Mouse (Mus musculus): ENCODE measurements around the gene Arpc1a.
"Not testable (repeated sequence)": the region's sequence is repeated elsewhere in the genome, so short reads cannot be mapped to it uniquely, and the experiment has no call there.

Arpc1a gene

GRCm38 (mm10) chr5:145083632-145084451 is at the start of gene Arpc1a, which contains the start of gene Kpna7:
Gene Arpc1a (plus strand): TSS chr5:145083830.
Gene Kpna7 (minus strand): TSS chr5:145084030.
- peak; percentile 87 for DNase-seq (ENCODE audit: low read depth, low spot score)

DNA sequence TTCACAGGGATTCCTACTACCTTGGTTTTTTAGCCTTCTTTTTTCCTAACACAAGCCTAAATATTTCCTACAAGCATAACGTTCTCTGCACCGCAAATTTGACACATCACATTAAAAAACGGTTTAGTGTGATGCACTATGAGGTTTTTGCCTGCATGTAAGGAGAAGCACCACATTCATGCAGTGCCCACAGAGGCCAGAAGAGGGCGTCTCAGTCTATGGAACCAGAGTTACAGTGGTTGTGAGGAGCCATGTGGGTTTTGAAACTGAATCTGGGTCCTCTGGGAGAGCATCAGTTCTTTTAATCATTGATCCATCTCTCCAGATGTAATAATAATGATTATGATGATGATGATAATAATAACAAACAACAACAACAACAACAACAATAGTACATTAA is 42.0 kb upstream of the Arpc1a start:
- DNase-seq (ENCODE audit: low read depth, low spot score): no peak

DNA sequence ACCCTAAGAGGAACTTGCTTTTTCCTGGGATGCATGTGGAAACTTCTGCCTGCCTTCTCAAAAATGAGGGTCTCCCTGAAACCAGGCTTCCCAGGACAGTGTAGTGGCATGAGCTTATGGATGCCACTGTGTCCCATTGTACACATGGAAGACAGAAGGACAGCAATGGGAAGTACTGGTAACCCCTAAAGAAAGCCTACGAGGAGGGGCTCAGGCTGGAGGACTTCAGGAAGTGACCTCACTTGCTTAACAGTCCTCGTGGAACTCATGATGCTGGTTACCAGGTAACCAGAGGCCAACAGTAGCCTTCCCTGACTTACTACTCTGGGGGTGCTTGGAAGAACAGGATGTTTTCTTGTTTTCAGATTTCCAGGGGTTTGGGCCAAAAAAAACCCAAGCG is 40.9 kb upstream of the Arpc1a start, which contains the start of gene 1700018F24Rik:
Gene 1700018F24Rik (plus strand): TSS at position 301 of the 400 bp plus-strand sequence.
- not testable (repeated sequence) for DNase-seq (ENCODE audit: low read depth, low spot score)

- DNase-seq (ENCODE audit: low read depth, low spot score): not testable (repeated sequence)
These were observed 29.4 kb upstream of the Arpc1a start for GRCm38 (mm10) chr5:145054187-145054586.

- DNase-seq (ENCODE audit: low read depth, low spot score): no peak
These were observed 25.7 kb upstream of the Arpc1a start for GRCm38 (mm10) chr5:145057907-145058306.

DNA sequence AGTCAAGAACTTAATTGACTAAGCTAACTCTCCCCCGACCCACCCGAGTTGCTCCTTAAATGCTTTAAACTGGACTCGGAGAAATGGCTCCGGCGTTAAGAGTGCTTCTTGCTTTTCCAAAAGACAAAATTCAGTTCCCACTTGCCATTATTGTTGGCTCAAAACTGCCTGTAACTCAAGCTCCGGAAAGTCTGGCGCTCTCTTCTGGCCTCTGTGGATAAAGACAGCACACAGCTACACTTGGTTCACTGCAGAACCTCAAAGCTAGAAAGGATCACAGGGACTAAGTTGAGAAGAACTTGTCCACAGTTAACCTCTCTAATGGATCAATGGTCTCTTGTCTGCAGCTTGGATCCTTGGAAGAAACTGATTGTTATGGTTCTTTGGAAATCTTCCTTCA is 24.9 kb upstream of the Arpc1a start:
- no peak for DNase-seq (ENCODE audit: low read depth, low spot score)

DNA sequence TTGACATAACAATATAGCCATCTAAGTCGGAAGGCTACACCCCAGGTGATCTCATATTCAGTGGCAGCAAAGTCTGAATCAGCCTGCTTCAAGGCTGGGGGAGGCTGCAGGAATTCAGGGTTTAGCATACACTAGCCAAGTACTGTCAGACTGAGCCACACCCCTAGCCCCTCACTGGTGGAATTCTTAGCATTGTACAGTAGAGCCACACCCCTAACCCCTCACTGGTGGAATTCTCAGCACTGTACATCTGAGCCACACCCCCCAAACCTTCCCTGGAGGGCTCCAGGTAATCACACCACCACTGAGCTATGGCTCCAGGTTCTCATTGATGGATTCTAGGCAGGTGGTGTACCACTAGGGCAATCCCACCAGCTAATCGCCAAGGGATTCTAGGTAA is 24.1 kb upstream of the Arpc1a start:
- DNase-seq (ENCODE audit: low read depth, low spot score): no peak

DNA sequence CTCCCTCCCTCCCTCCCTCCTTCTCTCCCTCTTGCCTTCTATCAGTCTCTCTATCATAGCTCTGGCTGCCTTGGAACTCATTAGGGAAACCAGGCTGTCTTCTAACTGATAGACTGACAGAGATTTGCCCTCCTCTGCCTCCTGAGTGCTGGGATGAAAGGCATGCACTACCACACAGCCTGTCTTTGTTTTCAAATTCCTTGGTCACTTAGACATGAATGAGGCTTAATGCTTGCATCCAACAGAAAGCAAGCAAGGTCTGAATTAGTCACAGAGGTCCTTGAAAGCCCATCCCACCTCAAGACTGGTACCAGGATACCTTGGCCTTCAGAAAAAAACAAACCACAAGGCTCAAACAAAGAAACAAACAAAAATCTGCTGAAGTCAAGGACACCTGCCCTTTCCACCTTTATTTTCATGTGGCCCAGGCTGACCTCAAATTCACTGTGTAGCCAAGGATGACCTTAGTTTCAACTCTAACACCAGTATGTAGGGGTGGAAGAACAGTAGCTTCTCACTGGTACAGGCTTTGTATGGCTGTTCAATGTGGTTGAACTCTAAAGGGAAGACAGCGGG is 18.8 kb upstream of the Arpc1a start:
- DNase-seq (ENCODE audit: low read depth, low spot score): no peak

DNA sequence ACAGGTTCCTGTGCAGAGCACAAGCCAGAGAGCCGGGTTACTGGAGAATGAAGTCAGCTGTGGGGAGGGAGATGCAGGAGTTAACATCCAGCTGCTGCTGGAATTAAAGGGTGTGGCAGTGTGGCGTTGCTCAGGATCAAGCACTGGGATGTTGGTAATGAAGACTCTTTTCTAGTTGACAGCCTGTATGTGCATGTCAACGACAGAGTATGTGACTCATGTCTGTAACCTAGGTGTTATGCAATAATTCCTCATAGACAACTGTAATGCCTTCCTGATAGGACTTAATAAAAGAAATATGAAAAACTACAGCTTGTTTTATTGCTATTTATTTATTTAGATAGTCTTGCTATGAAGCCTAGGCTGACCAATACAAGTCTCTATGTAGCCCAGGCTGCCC is 14.8 kb upstream of the Arpc1a start:
- no peak for DNase-seq (ENCODE audit: low read depth, low spot score)

DNA sequence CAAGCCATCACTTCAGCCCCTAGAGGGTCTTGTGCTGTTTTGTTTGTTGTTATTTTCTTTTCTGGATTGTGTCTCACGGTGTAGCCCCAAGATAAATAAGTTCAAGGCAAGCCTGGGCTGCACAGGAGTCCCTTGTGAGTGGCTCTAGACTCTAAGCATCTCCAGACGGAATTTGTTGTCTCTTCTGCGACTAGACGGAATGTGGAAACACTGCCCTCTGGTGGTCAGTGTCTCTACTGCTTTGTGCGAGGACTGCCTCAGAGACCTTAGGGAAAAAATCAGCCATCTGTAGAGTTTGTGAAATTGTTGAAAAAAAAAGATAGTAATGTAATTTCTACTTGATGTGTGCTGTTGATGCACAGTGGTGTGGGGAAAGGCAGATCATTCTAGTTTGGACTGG is 13.9 kb upstream of the Arpc1a start:
- peak; percentile 47 for DNase-seq (ENCODE audit: low read depth, low spot score)

DNA sequence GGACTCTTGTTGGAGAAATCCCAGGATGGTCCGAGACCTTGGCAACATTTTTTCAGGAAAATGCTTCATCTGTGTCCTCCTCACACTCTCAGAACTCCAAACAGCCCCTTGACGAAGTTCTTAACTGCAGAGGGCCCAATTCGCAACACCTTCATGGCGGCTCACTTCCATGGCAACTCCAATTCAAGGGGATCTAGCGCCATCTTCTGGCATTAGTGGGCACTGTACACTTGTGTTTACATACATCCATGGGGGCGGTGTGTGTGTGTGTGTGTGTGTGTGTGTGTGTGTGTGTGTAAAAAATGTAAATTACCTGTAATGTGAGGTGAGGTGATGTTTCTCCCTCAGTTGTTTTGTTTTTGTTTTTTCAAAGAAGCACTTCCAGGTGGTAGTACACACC is 12.3 kb upstream of the Arpc1a start:
- no peak for DNase-seq (ENCODE audit: low read depth, low spot score)

- DNase-seq (ENCODE audit: low read depth, low spot score): no peak
These were observed 8.5 kb upstream of the Arpc1a start for GRCm38 (mm10) chr5:145075081-145075480.

GRCm38 (mm10) chr5:145081866-145082613 is 1.6 kb upstream of the Arpc1a start:
- no peak for DNase-seq (ENCODE audit: low read depth, low spot score)

DNA sequence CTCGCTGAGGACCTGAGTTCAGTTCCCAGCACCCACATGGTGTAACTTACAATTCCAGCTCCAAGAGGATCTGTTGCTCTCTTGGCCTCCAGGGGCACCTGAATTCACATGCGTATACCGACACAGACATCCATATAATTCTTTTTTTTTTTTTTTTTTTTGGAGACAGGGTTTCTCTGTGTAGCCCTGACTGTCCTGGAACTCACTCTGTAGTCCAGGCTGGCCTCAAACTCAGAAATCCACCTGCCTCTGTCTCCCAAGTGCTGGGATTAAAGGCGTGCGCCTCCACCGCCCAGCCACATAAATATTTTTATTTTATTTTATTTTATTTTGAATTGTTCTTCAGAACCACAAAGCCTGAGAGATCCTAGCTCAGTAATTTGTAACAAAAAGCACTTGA is 429 bp upstream of the Arpc1a start:
- DNase-seq (ENCODE audit: low read depth, low spot score): not testable (repeated sequence)

DNA sequence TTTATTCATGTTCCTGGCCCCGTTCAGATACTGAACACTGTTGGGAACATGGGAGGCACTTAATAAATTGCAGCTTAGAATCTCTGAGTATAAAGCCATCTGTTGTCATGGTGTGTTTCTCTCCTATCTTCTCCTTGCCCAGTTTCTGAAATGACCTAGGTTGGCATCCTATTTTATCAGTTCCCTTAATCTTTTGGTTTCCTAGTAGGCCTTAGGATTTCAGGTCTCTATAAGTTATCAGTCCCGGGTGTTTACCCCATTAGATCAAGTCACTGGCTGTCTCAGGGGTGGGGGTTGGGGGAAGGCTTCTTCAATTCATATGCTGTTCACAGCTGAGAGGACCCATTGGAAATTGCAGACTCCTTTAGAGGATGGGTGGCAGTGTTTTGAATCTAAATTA is 1.2 kb downstream of the Arpc1a start:
- DNase-seq (ENCODE audit: low read depth, low spot score): no peak

DNA sequence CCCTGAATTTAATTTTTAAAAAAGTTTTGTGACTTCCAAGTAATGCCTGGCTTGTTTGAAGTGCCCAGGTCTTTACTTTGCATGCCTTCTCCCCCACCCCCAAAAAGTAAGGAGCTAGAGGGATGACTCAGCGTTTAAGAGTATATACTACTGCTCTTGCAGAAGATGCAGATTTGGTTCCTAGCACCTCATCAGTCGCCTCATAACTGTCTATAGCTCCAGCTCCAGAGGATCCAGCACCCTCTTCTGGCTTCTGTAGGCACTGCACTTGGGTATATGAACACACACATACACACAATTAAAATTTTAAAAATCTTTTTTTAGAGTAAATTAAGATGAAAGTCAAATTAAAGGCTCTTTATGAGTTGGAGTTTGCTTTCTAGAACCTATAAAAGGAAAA is 4.6 kb downstream of the Arpc1a start:
- DNase-seq (ENCODE audit: low read depth, low spot score): no peak

DNA sequence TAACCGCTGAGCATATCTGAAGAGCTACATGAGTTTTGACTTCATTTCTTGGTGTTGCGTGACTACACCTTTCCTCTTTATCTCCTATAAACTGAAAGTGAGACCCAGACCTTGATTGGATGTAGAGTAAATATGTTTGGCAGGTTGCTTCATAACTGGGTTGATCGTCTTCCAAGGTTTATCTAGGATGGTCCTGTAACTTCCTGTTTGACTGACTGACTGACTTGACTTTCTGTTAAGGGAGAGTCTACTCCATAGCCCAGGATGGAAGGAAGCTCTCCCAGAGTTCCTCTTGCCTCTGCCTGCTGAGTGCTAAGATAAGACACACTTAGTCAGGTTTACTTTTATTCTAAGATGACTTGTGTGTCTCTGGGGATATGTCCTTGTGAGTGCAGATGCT is 6.2 kb downstream of the Arpc1a start:
- DNase-seq (ENCODE audit: low read depth, low spot score): no peak

DNA sequence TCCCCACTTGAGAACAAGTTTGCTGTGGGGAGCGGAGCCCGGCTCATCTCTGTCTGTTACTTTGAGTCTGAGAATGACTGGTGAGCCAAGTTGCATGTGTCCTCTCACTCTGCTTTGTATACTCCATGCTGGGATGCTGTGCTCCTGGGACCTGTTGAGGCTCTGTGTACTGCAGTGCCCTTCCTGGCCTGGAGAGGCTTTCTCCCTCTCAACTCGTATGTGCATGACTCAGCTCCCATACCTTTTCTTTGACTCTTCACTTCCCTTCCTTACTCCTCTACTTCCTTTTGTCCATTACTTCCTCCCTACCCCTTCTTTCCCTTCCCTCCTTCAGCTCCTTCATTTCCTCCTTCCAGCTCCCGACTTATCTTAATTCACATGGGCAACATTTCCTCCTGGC is 12.6 kb downstream of the Arpc1a start:
- DNase-seq (ENCODE audit: low read depth, low spot score): no peak

DNA sequence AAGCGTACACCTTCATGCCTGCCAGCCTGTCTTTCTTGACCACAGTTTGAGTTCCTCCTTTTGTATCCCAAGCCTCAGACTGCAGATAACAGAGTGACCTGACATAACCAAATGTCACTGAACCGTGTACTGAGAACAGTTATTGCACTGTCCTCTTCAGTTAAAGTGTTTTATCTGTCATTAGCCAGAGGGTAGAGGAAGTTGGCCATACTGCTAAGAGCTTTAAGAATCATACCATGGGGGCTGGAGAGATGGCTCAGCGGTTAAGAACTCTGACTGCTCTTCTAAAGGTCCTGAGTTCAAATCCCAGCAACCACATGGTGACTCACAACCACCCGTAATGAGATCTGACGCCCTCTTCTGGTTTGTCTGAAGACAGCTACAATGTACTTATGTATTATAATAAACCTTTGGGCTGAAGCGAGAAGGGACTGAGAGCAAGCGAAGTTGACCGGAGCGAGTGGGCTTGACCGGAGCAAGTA is 14.8 kb downstream of the Arpc1a start:
- DNase-seq (ENCODE audit: low read depth, low spot score): no peak

DNA sequence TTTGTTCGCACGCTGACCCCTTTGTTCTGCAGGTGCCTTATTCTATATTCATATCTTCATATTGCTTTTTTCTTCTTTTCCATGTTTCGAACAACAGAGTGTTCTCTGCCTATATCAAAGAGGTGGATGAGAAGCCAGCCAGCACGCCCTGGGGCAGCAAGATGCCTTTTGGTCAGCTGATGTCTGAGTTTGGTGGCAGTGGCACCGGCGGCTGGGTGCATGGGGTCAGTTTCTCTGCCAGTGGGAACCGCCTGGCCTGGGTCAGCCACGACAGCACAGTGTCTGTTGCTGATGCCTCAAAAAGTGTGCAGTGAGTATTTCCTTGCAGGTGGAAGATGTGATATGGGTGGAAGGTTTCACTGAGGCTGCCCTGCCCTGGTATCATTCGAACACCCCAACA is 17.3 kb downstream of the Arpc1a start:
- DNase-seq (ENCODE audit: low read depth, low spot score): no peak

DNA sequence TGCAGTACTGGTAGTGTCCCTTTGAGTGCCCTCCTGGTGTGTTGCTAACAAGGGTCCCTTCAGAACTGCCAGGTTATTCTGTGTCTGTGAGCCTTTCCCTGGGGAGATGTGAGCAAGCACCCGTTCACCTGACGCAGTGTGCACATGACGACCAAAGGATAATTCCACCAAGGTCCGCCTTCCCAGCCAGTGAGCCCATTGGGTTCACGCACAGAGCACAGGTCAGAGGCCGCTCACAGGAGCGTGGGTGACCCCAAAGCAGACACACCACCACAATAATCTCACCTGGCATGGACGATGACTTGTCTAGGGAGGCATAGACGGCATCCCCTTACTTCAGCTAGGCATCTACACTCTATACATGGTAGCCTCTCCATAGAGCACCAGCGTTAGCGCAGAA is 17.8 kb downstream of the Arpc1a start:
- DNase-seq (ENCODE audit: low read depth, low spot score): not testable (repeated sequence)

GRCm38 (mm10) chr5:145102706-145103105 is 19.1 kb downstream of the Arpc1a start:
- DNase-seq (ENCODE audit: low read depth, low spot score): no peak
